Mouse (Mus musculus): ENCODE measurements around the gene Plcb1.

GRCm38 (mm10) chr2:134946331-134946730 lies 160.5 kb downstream of the Plcb1 start:
- TF ChIP-seq CTCF (IDR thresholded peaks at IDR 0.05) (no peak), POLR2A (IDR thresholded peaks at IDR 0.05; ENCODE audit: insufficient read depth, low read depth, low read length) (no peak), EP300 (IDR thresholded peaks at IDR 0.05; ENCODE audit: insufficient read depth, low read depth, low read length) (no peak)
